Mouse (Mus musculus): ENCODE measurements around the gene C130079G13Rik. TPM values are rescaled to one million over a fixed set of nuclear protein-coding genes. Genes with fewer than 3 reads are reported as not detected.

Gene C130079G13Rik
- not detected for total RNA-seq (2023)

DNA sequence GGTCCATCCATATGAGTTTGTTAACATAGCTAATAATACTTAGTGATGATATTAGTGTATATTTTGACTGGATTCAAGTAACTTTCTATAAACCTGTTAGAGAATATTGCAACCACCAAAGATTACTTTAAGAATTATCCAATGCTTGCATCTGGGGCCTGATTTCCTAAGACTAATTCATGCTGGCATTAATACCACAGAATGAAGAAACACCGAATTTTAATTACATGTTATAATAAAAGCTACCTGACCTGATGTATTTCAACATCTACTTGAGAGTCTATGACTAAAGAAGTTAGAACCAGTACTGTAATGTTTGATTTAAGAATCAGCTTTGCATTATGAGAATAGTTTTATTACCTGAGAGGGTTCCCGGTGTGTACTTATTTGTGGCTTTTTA is at the start of gene C130079G13Rik:
Gene C130079G13Rik, plus strand, starts transcription at position 301 of the 400 bp plus-strand sequence.

Other genes starting within 250 kb of the C130079G13Rik start
- not detected for gene Gm5538, start 195.4 kb upstream of the C130079G13Rik start, total RNA-seq (2023)
- not detected for gene Gm8298, start 64.2 kb upstream of the C130079G13Rik start, total RNA-seq (2023)
- gene Aadacl2, start 81.5 kb downstream of the C130079G13Rik start, total RNA-seq (2023) = not detected
- gene Aadac, start 100.5 kb downstream of the C130079G13Rik start, total RNA-seq (2023) = not detected
- not detected for gene Sucnr1, start 156.7 kb downstream of the C130079G13Rik start, total RNA-seq (2023)